Mouse (Mus musculus) left cerebral cortex, postnatal 4 days (tissue): ENCODE results near the gene Etv3. TPM values are rescaled to one million over a fixed set of nuclear protein-coding genes. Genes with fewer than 3 reads are reported as not detected.

Experiments used
- DNase-seq: peaks from one replicate; pipeline ENCODE4 v3.0.0-alpha.2; 2022
- intact Hi-C: fragments of 180-260 bp; cut with DNase I; formaldehyde crosslinking; loops from one replicate; pipeline ENCODE4 v1.15.1; 2025
- total RNA-seq, 2 experiments: library from RNA; stranded (reverse); gene quantifications; 2 replicates each; pipeline ENCODE4 v1.2.3; 2021

The Etv3 gene
- total RNA-seq, 2 experiments from 2014 or later, result 17.2 to 18.3 TPM

DNA sequence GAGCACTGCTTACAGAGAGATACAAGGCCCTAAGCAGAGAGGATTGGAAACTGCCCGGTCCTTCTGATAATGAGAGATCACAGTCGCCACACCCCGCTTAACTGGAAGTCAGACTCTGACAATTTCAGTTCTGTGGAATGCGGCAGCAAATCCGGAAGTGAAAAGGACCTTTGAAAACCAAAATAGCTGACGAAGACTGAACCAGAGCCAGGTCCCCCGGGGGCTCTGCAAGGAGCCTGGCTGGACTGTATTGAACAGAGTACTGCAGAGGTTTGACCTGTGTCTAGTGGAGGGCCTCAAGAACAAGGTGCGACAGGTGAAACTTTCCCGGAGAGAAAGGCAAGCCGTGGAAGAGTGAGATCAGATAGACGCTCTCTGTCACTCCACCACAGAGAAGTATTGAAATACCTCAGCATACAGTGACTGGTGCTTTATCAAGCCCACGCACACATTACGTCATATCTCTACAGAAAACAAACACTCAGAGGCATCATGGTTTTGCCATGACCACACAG, 9.6 kb upstream of the Etv3 start:
- no peak for DNase-seq
- intact Hi-C loops, result no loop called here

DNA sequence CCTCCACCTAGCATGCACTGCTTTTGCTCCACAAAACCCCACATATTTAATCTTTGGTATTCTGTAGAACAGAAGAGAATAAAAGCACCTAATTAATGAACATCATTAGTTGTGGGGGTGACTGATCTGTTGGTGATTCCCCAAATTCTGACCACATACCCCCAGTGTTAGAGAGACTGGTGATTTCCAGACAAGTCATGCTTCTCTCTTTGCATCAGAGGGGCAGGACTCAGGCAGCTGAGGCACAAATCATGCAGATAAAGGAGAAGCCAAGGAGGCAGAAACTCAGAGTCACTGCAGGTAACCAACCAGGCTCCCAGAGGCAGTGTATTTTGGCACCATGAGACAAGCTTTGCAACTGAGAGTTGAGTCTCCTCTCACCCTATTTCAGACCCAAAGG, 6.8 kb upstream of the Etv3 start:
- DNase-seq, result no peak
- intact Hi-C loops, result no loop called here

DNA sequence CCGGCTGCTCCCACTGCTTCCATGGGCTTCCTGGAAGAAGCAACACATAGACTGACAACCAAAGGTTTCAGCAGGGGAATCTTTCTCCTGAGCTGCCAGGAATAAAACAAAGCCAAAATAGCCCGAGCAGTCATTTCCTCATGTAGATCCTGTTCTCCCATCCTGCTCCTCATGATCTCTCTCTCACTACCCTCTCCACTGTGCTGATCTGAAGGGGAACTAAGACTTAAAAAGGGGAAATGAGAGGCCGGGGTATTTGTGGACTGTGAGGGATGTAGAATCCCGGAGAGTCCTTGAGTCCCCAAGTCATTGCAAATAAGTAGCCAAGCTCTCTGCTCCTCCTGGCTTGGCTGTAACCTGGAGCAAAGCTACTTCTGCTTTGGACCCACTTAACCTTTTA, 4.1 kb upstream of the Etv3 start:
- intact Hi-C loops, result no loop called here
- no peak for DNase-seq

DNA sequence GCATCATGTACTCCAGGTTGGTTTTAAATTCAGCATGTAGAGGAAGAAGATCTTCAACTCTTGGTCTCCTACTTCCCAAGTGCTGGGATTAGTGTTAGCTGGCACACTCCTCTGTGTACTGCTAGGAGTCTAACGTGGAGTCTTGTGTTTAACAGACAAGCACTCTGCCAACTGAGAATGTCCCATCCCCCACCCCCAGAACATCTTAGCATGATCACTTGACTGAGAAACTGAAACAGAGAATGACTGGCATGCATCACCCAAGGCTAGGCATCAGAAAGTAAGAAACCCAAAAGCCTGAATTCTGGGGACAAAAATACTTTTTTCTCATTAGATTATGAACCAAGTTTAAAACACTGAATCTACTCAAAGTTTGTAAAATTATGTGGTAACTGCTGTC, 3.4 kb upstream of the Etv3 start:
- no peak for DNase-seq
- intact Hi-C loops, result no loop called here

DNA sequence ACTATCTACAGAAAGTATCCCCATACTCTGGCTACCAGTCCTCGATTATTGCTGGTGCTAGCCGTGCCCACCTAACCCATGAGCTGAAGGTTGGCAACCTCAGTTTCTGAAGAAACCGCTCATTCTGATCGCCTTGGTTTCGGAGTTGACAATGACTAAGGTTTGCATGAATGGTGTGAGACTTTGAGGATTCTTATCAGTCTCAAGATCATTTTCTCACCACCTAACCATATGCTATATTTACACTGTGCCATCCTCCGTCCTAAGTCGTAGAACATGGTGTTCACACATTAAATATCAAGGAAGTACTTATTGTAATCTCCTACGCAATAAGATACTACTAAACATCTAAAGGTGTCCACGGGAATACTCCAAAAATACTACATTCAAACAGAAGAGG, 1.5 kb upstream of the Etv3 start:
- no peak for DNase-seq
- intact Hi-C loops, result no loop called here

DNA sequence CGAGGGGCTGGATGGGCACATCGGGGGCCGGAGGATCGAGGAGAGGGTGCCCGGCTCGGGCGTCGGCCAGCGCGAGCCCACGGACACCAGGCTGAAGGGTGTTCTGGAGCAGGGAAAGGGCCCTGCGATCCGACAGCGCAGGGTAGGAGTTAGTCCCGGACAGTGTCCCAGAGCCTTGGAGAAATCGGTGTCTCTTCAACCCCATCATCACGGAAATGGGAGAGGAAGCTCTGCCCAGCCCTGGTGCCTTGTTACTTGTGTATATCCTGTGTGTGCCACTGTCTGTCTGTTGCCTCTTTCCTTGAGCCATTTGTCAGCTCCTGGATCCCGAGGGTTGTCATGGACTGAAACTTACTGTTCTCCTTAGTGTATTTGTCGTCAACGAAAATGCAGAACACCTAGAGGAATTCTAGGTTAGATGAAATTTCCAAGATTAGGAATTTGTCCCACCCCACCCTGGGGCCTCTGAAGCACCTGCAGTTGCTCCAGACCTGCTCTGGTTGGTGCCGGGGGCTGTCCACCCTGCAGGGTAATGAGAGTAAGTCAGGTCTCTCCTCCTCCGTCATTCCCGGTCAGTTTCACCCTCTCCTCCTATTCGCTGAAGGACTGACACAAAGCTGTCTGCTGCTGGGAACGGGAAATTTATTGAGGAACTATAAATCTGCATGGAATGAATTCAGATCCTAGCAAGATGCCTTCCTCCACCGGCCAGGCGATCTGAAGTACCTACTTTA, 797 bp downstream of the Etv3 start:
- DNase-seq, result no peak
- intact Hi-C loops, result no loop called here

DNA sequence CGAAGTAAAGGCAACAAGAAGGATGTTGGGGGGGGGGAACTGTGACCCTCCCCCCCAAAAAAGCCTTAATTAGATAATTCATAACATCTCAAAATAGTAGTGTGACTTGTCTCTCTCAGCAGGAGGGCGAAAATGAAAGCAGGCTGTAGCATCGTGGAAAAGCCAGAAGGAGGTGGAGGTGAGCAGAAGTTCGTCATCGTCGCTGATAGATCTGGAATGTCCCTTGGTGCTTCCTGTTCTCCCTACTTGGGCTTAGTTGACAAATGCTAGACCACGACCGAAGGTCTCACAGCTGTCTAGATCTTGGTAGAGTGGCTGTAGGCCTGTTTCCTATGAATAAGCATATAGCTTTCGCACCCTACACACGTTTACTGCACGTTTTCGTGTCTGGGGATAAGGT, 1.9 kb downstream of the Etv3 start:
- intact Hi-C loops, result no loop called here
- DNase-seq, result no peak

DNA sequence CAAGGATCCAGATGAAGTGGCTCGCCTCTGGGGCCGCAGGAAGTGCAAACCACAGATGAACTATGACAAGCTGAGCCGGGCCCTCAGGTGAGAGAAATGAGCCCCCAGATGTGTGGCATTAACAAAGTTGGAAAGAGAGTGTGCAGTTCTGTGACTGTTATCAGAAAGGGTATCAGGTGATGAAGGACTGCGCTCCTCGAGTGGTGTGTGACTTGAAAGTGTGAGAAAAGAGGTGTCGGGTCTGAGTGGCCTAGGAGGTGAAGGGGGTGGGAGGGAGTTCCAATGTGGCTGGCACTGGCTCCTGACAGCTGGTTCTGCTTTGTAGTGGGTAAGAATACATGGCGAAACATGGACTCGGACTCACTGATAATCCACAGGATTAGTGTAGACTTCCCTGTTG, 2.8 kb downstream of the Etv3 start:
- DNase-seq, result no peak
- intact Hi-C loops, result no loop called here

DNA sequence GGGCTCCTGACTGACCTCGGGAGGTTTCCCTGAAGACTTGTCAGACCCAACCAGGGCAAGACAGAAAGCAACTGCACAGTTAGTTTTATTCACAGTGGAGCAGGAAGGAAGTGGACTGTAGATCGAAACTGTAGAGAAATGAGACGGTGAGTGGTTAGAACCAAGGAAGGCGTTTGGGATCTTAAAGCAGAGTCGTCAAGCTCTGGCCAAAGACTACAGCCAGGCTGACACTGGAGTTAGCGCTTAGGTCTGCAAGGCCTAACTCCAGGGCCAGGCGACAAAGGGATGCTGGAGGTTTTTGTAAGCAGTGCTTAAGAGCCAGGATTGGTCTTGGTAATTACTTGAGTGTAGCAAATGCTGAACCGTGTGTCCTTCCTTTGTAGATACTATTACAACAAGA, 3.6 kb downstream of the Etv3 start:
- intact Hi-C loops, result no loop called here
- DNase-seq, result no peak

DNA sequence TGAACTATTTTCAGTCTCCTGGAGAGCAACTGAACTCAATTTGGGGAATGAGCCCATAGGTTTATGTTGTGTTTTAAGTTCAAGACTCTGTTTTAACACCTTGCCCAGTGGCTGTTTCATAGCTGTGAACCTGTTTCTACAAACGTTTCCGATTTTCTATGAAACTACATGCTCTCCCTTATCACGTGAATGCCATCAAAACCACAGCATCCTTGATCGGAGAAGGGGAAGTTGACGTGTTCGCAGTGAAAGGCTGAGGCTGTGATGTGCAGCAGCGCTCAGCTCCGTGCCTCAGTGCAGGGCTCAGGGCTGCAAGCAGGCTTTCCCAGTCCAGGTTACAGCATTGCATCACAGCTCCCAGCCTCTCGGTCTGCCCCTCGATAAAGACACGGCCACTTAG, 4.4 kb downstream of the Etv3 start:
- intact Hi-C loops, result no loop called here
- DNase-seq, result no peak

DNA sequence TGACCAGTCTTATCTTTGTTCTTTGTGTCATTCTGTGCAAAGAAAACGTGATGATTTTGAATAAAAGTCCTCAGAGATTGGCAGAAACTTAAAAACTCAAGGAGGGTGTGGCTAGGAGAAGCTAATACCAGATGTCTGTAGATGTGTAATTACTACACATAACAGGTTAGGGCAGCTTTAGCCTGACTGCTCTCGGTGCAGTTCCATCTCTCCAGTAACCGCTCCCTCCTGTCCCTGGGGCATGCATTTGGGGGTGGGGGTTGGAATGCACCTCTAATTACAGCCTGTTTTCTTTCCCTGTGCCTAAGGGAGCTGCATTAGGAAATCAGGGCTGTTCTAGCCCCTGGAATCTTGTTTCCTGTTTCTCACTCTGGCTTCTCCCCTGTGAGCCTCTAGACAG, 5.0 kb downstream of the Etv3 start:
- DNase-seq, result no peak
- intact Hi-C loops, result no loop called here

DNA sequence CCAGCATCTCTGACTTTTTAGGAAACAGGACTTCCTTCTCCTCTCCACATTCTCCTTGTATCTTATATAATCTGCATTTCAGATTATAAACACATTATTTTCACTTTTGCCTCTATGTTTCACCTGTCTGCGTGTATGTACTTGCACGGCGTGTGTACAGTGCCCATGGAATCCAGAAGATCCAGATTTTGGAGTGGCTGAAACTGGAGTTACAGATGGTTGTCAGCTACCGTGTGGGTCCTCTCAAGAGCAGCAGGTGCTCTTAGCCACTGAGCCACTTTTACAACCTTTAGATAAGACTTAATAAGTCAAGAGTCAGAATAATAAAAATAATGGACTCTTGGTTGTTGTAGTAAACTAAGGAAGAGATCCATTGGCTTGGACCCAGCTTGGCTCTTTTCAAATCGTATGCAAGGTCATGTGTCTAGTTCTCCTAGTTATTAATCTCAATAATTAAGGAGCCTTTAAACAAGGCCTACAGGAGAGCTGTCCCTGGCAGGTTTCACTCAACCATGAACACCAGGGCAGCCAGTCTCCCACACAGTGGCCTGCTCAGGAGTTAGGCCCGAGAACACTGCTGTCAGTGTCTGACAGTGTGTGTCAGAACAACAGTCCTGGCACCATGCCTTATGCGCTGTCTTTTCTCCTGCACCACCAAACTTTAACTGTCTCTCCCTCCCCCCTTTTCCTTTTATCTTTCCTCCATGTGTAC, 8.6 kb downstream of the Etv3 start:
- intact Hi-C loops, result no loop called here
- no peak for DNase-seq

DNA sequence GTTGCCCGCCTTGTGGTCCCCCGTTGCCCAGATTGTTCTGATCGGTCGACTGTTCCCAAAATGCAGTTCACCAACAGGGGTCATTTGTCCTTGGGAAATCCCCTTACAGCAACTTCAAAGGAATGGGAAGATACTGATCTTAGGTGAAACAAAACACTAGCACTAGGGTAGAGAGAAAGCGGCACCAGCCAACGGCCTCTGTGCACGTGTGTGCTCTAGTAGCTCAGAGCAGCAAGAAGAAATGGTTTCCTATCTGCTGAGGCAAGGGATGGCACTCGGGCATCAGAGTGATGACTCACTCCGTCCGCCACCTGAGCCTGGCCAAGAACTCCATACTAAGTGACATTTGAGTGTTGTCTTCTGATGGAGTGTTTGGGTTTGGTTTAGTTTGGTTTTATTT, 12.8 kb downstream of the Etv3 start:
- intact Hi-C loops, result no loop called here
- no peak for DNase-seq

DNA sequence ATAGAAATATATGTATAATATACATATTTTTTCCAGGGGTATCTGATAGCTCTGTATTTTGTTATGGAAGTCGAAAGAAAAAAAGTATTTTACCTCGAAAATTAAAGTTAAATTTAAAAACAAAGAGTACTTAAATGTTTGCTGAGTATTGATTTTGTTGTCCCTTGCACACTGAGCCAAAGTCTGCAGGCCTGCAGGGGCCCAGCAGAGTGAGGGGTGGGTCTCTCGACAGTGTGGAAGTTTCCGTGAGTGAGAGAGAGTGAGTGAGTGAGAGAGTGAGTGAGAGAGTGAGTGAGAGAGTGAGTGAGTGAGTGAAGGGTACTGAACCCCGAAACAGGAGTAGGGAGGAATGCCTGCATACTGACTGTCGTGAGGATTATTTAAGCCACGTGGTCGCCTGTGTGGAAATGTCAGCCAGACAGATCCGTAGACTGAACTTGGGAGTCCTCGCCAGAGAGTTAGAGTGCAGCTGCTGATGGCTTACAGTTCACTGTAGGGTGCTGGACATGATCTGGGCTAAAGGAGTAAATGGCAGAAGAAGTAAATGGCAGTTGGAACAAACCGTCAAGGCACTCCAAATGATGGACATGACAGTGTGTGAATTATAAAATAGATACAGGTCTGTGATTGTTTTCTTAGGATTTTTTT, 14.9 kb downstream of the Etv3 start:
- DNase-seq, result no peak
- intact Hi-C loops, result no loop called here

DNA sequence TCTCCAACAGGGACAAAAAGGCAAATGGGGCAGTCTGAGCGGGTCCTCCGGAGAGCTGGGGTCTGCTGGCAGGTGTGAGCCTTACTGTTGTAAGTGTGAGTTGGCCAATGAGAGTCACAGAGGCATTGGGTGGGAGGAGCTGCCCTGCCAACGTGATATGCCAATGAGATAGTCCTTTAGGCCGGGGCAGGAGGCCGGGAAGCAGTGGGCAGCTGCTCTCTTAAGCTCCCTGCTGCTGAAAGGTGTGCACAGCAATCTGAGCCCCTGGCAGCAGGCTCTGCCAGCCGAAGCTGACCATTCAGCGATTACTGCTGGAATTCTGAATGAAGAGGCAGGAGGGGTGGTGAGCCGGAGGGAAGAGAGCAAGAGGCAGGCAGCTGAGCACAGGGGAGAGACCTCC, 15.5 kb downstream of the Etv3 start:
- DNase-seq, result no peak
- intact Hi-C loops, result no loop called here

DNA sequence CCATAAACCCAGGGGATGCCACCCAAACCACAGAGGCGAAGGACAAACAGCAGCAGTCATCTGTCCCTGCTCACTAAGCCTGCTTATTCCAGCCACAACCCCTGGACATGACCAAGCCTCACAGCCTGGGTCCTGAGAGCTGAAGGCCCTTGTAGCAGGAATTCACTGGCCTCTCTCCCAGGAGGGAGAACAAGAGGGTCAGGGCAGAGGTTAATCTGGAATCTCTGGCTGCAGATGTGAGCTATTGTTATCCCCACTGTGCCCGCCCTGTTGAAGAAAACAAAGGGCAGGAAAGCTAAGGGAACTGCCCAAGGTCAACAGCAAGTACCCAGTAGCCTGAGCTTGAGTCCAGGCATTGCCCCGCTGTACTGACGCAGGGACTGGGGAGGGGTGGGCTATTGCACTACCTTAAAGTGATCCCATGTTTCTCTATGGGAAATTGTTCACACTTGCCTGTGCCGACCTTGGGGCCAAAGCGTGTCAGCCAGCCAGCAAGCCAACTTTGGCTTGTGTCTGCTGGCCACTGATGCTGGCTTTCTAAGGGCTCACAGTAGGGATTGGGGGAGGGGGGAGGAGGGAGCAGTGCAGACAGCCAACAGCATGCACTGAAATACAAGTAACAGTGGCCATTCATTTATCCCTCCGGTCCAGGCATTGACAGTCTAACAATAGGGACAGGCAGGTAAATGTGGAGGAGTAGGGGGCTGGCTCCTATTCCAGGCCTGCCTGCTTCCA, 17.4 kb downstream of the Etv3 start:
- peak; percentile 29 for DNase-seq
- intact Hi-C loops, result no loop called here

DNA sequence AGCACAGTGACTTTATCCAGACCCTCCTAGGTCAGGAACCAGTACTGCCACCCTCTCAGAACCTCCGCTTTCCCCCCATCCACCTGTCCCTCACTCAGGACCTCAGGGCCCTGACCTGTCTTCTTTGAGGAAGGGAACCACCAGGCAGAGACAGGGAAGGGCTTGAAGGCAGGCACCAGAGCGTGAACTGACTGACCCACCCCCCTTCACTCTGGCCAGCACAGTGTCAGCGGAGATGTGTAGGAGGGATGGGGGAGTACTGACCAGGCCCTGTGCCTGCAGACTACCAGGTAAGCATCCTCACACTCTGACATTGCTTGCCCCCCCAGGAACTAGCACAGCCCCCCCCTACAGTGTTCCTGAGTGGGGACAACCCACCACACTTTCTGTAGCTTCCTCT, 20.3 kb downstream of the Etv3 start:
- intact Hi-C loops, result no loop called here
- no peak for DNase-seq

DNA sequence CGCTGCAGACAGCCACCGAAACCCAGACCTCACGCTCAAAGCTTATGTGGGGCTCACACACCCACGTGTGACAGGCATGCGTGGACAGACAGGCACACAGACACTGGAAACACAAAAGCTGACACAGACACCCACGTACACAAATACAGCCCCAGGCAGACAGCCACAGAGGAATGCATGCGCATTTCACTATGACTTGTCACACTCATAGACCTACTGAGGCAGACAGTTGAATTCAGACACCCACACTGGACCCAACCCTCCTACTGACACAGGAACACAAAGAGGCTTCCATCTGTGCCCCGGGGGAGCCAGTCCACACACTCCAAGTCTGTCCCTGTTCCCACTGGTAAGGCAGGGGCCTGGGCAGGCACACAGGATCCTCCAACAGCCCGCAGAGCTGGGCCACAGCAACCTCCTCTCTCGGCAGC, 21.1 kb downstream of the Etv3 start:
- no peak for DNase-seq
- intact Hi-C loops, result no loop called here

DNA sequence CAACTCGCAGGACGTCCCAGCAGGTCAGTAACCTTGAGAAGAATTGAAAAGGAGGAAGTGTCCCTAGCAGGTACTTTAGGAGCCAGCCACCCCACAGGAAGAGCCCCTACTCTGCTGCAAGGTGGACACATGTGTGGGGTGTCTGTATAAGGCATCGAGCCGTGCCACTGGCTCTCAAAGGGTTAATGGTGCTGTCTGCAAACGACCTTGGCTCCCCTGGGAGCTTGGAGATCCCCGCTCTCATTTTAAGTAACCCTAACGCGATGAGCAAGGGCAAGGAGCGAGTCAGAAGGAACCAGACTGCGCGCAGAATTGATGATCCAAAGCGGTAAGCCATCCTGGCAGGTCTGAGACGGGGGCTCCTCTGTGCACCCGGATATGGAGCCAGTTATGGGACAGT, 24.7 kb downstream of the Etv3 start:
- no peak for DNase-seq
- intact Hi-C loops, result no loop called here

DNA sequence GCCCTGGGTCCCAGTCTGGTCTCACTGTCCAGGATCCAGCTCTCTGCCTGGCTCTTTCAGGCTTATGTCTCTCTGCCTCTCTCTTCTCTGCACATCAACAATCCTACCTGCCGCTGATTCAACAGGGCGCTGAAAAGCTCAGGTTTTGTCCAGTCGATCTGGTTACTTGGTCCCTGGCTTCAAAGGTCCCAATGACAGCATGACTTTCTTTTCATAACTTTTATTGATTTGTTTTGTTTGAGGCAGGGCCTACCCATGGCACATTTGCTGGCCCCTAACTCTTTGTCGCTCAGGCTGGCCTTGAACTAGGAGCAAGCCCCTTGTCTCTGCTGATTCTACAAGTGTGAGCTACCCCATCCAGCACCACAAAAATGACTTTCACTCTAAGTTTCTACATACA, 27.1 kb downstream of the Etv3 start:
- no peak for DNase-seq
- intact Hi-C loops, result no loop called here

DNA sequence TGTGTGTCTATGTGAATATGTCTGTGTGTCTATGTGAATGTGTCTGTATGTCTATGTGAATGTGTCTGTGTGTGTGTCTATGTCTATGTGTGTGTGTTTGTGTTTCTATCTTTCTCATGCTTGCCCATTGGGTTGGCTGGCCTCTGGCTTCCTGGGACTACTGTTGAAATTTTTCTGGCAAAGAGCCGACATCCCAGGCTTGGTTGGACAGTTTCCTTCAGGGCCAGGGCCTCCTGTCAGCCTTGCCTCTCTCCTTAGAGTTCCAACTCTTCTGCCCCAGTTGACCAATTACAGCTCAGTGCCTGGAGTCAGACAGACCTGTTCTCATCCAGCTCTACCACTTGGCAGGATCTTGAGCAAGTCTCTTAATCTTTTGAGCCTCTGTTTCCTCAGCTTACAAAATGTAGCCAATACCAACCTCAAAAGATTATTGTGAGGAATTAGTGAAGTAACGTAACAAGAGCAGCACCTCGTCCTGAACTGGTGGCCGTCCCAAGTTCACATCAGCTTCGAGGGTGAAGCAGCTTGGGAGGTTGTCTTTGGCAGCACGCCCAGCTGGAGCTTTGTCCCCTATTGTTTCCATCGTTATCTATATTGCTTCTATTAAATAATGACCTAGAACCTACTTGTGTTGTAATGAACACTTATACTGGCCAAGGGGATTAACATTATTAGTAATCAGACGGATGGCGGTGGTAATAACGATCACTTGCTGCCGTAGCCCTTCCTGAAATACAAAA, 28.2 kb downstream of the Etv3 start:
- peak; percentile 55 for DNase-seq
- intact Hi-C loops, result no loop called here
